Mouse (Mus musculus) C2C12 (cell line): ENCODE data around the gene Sbf2. TPM values are rescaled to one million over a fixed set of nuclear protein-coding genes. Genes with fewer than 3 reads are reported as not detected.

Source experiments
- H3K27me3 ChIP-seq: one replicate; pipeline ENCODE4 v1.6.1; 2011; ENCODE audit not compliant: control insufficient read depth, insufficient read depth, insufficient read length
- H3K36me3 ChIP-seq: one replicate; pipeline ENCODE4 v1.6.1; 2011; ENCODE audit not compliant: control insufficient read depth, insufficient read depth
- H3K4me3 ChIP-seq: one replicate; pipeline ENCODE4 v1.5.1; 2011; ENCODE audit warnings: mild to moderate bottlenecking, control low read depth; ENCODE audit not compliant: poor library complexity, insufficient read depth, severe bottlenecking
- H3K79me2 ChIP-seq: one replicate; pipeline ENCODE4 v1.6.1; 2011; ENCODE audit not compliant: control insufficient read depth, insufficient read depth
- H3K79me3 ChIP-seq: one replicate; pipeline ENCODE4 v1.6.1; 2011; ENCODE audit warnings: low read depth, control low read depth
- H3ac ChIP-seq: one replicate; pipeline ENCODE3; 2011; ENCODE audit warnings: low read depth; ENCODE audit not compliant: control insufficient read depth, insufficient read length
- CEBPB ChIP-seq: IDR thresholded peaks from one replicate; pipeline ENCODE4 v1.6.1; 2011; ENCODE audit warnings: low read depth, mild to moderate bottlenecking, control low read depth, moderate library complexity
- CTCF ChIP-seq: IDR thresholded peaks from one replicate; pipeline ENCODE4 v1.5.1; 2011; ENCODE audit not compliant: control insufficient read depth, insufficient read depth, insufficient read length
- FOSL1 ChIP-seq: IDR thresholded peaks from one replicate; pipeline ENCODE4 v1.8.0; 2011; ENCODE audit warnings: mild to moderate bottlenecking, low read length; ENCODE audit not compliant: poor library complexity, insufficient read depth, severe bottlenecking
- MAX ChIP-seq: IDR thresholded peaks from one replicate; pipeline ENCODE4 v1.6.1; 2011; ENCODE audit warnings: mild to moderate bottlenecking, control low read depth
- MYOD1 ChIP-seq: IDR thresholded peaks from one replicate; pipeline ENCODE4 v1.6.1; 2011; ENCODE audit warnings: low read depth; ENCODE audit not compliant: control insufficient read depth, insufficient read length
- MYOG ChIP-seq: IDR thresholded peaks from one replicate; pipeline ENCODE4 v1.6.1; 2011; ENCODE audit not compliant: control insufficient read depth, insufficient read length; ENCODE audit errors: extremely low read depth
- USF1 ChIP-seq: IDR thresholded peaks from one replicate; pipeline ENCODE4 v1.6.1; 2011; ENCODE audit warnings: low read depth, mild to moderate bottlenecking, control low read depth, moderate library complexity
- polyA plus RNA-seq: library from polyadenylated mRNA; unstranded; fragments of >200 nt; fragmentation: generic; extraction: Trizol; gene quantifications from one replicate; pipeline ENCODE4 v1.2.1, GENCODE M21; 2012; ENCODE audit warnings: missing spikeins

Gene Sbf2
- polyA plus RNA-seq, 1 experiment: 7.5 TPM

GRCm38 (mm10) chr7:110485051-110485450, 129.7 kb downstream of the Sbf2 start:
- TF ChIP-seq CEBPB (no peak), USF1 (no peak), FOSL1 (no peak), MAX (no peak), MYOD1 (no peak), CTCF (no peak), MYOG (no peak)
- Histone ChIP-seq H3K79me3 (no peaks in the 10 kb centered on the region), H3K36me3 (no peaks in the 10 kb centered on the region), H3K27me3 (no peaks in the 10 kb centered on the region), H3ac (no peak overlapping the region), H3K79me2 (no peaks in the 10 kb centered on the region), H3K4me3 (no peak overlapping the region)

GRCm38 (mm10) chr7:110470987-110471386, 143.7 kb downstream of the Sbf2 start:
- no peaks in the 10 kb centered on the region for H3K79me3 ChIP-seq
- H3K27me3 ChIP-seq: no peaks in the 10 kb centered on the region
- no peaks in the 10 kb centered on the region for H3K36me3 ChIP-seq
- H3ac ChIP-seq: no peak overlapping the region
- H3K4me3 ChIP-seq: no peak overlapping the region
- no peaks in the 10 kb centered on the region for H3K79me2 ChIP-seq
- TF ChIP-seq FOSL1 (no peak), MYOD1 (no peak), CTCF (no peak), MYOG (no peak), MAX (no peak), USF1 (no peak), CEBPB (no peak)

GRCm38 (mm10) chr7:110463471-110463870, 151.3 kb downstream of the Sbf2 start:
- Histone ChIP-seq H3ac (no peak overlapping the region), H3K79me2 (no peaks in the 10 kb centered on the region), H3K79me3 (no peaks in the 10 kb centered on the region), H3K27me3 (no peaks in the 10 kb centered on the region), H3K36me3 (no peaks in the 10 kb centered on the region), H3K4me3 (no peak overlapping the region)
- no peak for TF ChIP-seq USF1
- TF ChIP-seq MYOD1: no peak
- no peak for TF ChIP-seq CTCF
- TF ChIP-seq MYOG: no peak
- TF ChIP-seq CEBPB: no peak
- TF ChIP-seq FOSL1: no peak
- no peak for TF ChIP-seq MAX

- Histone ChIP-seq H3K36me3 (no peaks in the 10 kb centered on the region), H3ac (no peak overlapping the region), H3K79me2 (no peaks in the 10 kb centered on the region), H3K79me3 (no peaks in the 10 kb centered on the region), H3K27me3 (no peaks in the 10 kb centered on the region), H3K4me3 (no peak overlapping the region)
- TF ChIP-seq FOSL1 (no peak), MYOG (no peak), CTCF (peak; percentile 5), USF1 (no peak), MYOD1 (no peak), CEBPB (no peak)
These were observed 182.4 kb downstream of the Sbf2 start for GRCm38 (mm10) chr7:110432301-110432700.

GRCm38 (mm10) chr7:110416318-110416717, 198.4 kb downstream of the Sbf2 start:
- TF ChIP-seq CTCF (no peak), MAX (no peak), MYOG (no peak), FOSL1 (no peak), MYOD1 (no peak), CEBPB (no peak)

GRCm38 (mm10) chr7:110414276-110414675, 200.4 kb downstream of the Sbf2 start:
- no peak overlapping the region for H3ac ChIP-seq
- no peaks in the 10 kb centered on the region for H3K79me2 ChIP-seq
- H3K36me3 ChIP-seq: no peaks in the 10 kb centered on the region
- H3K27me3 ChIP-seq: no peaks in the 10 kb centered on the region
- no peak overlapping the region for H3K4me3 ChIP-seq
- H3K79me3 ChIP-seq: no peaks in the 10 kb centered on the region
- TF ChIP-seq CTCF (no peak), USF1 (no peak), MAX (no peak), FOSL1 (no peak), MYOD1 (no peak), CEBPB (no peak), MYOG (no peak)

More at GRCm38 (mm10) chr7:110416318-110416717, 198.4 kb downstream of the Sbf2 start:
- Histone ChIP-seq H3ac (no peak overlapping the region), H3K4me3 (no peak overlapping the region), H3K79me2 (no peaks in the 10 kb centered on the region), H3K79me3 (no peaks in the 10 kb centered on the region), H3K27me3 (no peaks in the 10 kb centered on the region), H3K36me3 (no peaks in the 10 kb centered on the region)
